Mouse (Mus musculus): ENCODE measurements at regions not wholly inside any gene's neighbourhood (a gene's known extent, or its start where the extent isn't known, plus 50 kb on each side); places are given as distances from the start of the nearest gene placed in this dataset.

- Histone ChIP-seq H3K27me3 (ENCODE audit: control insufficient read depth, insufficient read depth, low read length) (no peaks in the 10 kb centered on the region), H3K27ac (replicated peaks; ENCODE audit: low read depth, low read length) (no peak overlapping the region), H3K4me1 (ENCODE audit: control insufficient read depth, insufficient read depth, low read length) (no peaks in the 10 kb centered on the region), H3K36me3 (ENCODE audit: control insufficient read depth, insufficient read depth, low read length) (no peaks in the 10 kb centered on the region), H3K9ac (replicated peaks; ENCODE audit: low read length) (no peak overlapping the region), H3K9me3 (ENCODE audit: control insufficient read depth, low read length) (no peaks in the 10 kb centered on the region), H3K4me2 (ENCODE audit: low read length) (no peak overlapping the region), H3K4me3 (replicated peaks; ENCODE audit: low read depth, low read length) (no peak overlapping the region)
- no peak for ATAC-seq (ENCODE audit: low FRiP score, low TSS enrichment)
- 96% methylated on average over 2 of the region's 2 CpGs for WGBS
- DNase-seq: no peak
Observed at GRCm38 (mm10) chr4:39292348-39292845, 157.7 kb upstream of the 1700009N14Rik start.

GRCm38 (mm10) chr4:39310131-39310530 is 140.0 kb upstream of the 1700009N14Rik start:
- H3K4me3 ChIP-seq (replicated peaks; ENCODE audit: low read depth, low read length): no peak overlapping the region
- WGBS: 50% methylated on average over 2 of the region's 2 CpGs
- ATAC-seq (ENCODE audit: low FRiP score, low TSS enrichment) (no peak), DNase-seq (peak; percentile 9)
- H3K27me3 ChIP-seq (ENCODE audit: control insufficient read depth, insufficient read depth, low read length): no peaks in the 10 kb centered on the region
- no peak overlapping the region for H3K4me2 ChIP-seq (ENCODE audit: low read length)
- H3K9ac ChIP-seq (replicated peaks; ENCODE audit: low read length): no peak overlapping the region
- H3K4me1 ChIP-seq (ENCODE audit: control insufficient read depth, insufficient read depth, low read length): no peaks in the 10 kb centered on the region
- H3K36me3 ChIP-seq (ENCODE audit: control insufficient read depth, insufficient read depth, low read length): no peaks in the 10 kb centered on the region
- H3K27ac ChIP-seq (replicated peaks; ENCODE audit: low read depth, low read length): no peak overlapping the region
- no peaks in the 10 kb centered on the region for H3K9me3 ChIP-seq (ENCODE audit: control insufficient read depth, low read length)

GRCm38 (mm10) chr4:39344401-39345138 is 105.5 kb upstream of the 1700009N14Rik start:
- no peaks in the 10 kb centered on the region for H3K27me3 ChIP-seq (ENCODE audit: control insufficient read depth, insufficient read depth, low read length)
- DNase-seq (peak; percentile 70), ATAC-seq (ENCODE audit: low FRiP score, low TSS enrichment) (peak; percentile 87)
- WGBS: 20% methylated on average over 6 of the region's 6 CpGs
- peak overlapping the region; percentile 66 for H3K27ac ChIP-seq (replicated peaks; ENCODE audit: low read depth, low read length)
- H3K36me3 ChIP-seq (ENCODE audit: control insufficient read depth, insufficient read depth, low read length): no peaks in the 10 kb centered on the region
- H3K4me1 ChIP-seq (ENCODE audit: control insufficient read depth, insufficient read depth, low read length): peaks cover 6% of the 10 kb centered on the region; the same call in 1 of the 2 replicates
- no peaks in the 10 kb centered on the region for H3K9me3 ChIP-seq (ENCODE audit: control insufficient read depth, low read length)
- no peak overlapping the region for H3K9ac ChIP-seq (replicated peaks; ENCODE audit: low read length)
- no peak overlapping the region for H3K4me3 ChIP-seq (replicated peaks; ENCODE audit: low read depth, low read length)
- H3K4me2 ChIP-seq (ENCODE audit: low read length): peak overlapping the region; percentile 28

DNA sequence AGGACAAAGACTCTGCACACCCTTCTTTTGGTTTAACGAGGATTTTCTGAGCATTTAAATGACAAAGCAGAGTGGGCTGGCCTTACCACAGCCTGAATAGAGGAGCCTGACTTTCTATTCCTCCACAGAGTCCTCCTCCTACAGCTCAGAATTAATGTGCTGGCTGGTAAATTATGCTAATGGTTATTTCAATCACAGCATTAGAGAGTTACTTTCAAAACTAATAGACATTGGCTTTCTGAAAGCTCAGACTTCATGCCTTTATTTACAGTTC is 105.0 kb upstream of the 1700009N14Rik start:
- H3K9me3 ChIP-seq (ENCODE audit: control insufficient read depth, low read length): no peaks in the 10 kb centered on the region
- ATAC-seq (ENCODE audit: low FRiP score, low TSS enrichment): peak; percentile 83
- H3K27ac ChIP-seq (replicated peaks; ENCODE audit: low read depth, low read length): peak overlapping the region; percentile 66
- no peak for DNase-seq
- H3K27me3 ChIP-seq (ENCODE audit: control insufficient read depth, insufficient read depth, low read length): no peaks in the 10 kb centered on the region
- no peak overlapping the region for H3K4me3 ChIP-seq (replicated peaks; ENCODE audit: low read depth, low read length)
- no peaks in the 10 kb centered on the region for H3K36me3 ChIP-seq (ENCODE audit: control insufficient read depth, insufficient read depth, low read length)
- H3K4me2 ChIP-seq (ENCODE audit: low read length): peak overlapping the region; percentile 28
- H3K9ac ChIP-seq (replicated peaks; ENCODE audit: low read length): no peak overlapping the region
- WGBS: 6% methylated on average over 1 of the region's 1 CpGs
- H3K4me1 ChIP-seq (ENCODE audit: control insufficient read depth, insufficient read depth, low read length): peaks cover 6% of the 10 kb centered on the region; the same call in 1 of the 2 replicates

DNA sequence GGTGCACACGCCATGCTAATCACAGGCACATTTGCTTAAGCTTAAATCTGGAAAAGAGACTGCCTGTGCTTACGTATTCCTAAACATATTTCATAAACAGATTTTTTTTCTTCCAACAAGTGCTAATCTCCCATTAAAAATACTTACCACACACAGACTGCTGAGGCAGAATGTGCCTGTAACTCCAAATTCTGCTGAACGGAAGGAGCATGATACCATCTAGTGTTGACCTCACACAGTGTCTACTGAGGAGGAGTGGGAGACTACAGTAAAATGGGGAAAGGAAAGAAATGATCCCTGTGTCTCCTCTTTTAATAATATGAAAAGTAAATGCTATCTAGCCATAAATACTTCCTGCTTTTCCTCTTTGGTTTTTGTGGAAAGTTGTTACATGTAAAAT is 81.9 kb upstream of the 1700009N14Rik start:
- Histone ChIP-seq H3K36me3 (ENCODE audit: control insufficient read depth, insufficient read depth, low read length) (no peaks in the 10 kb centered on the region), H3K27ac (replicated peaks; ENCODE audit: low read depth, low read length) (no peak overlapping the region), H3K27me3 (ENCODE audit: control insufficient read depth, insufficient read depth, low read length) (no peaks in the 10 kb centered on the region), H3K4me2 (ENCODE audit: low read length) (no peak overlapping the region), H3K9me3 (ENCODE audit: control insufficient read depth, low read length) (no peaks in the 10 kb centered on the region), H3K9ac (replicated peaks; ENCODE audit: low read length) (no peak overlapping the region), H3K4me3 (replicated peaks; ENCODE audit: low read depth, low read length) (no peak overlapping the region), H3K4me1 (ENCODE audit: control insufficient read depth, insufficient read depth, low read length) (no peaks in the 10 kb centered on the region)
- DNase-seq: peak; percentile 34
- ATAC-seq (ENCODE audit: low FRiP score, low TSS enrichment): no peak
- 92% methylated on average over 3 of the region's 3 CpGs for WGBS

- H3K9ac ChIP-seq (replicated peaks; ENCODE audit: low read length): no peak overlapping the region
- H3K36me3 ChIP-seq (ENCODE audit: control insufficient read depth, insufficient read depth, low read length): no peaks in the 10 kb centered on the region
- 49% methylated on average over 2 of the region's 2 CpGs for WGBS
- H3K4me2 ChIP-seq (ENCODE audit: low read length): no peak overlapping the region
- ATAC-seq (ENCODE audit: low FRiP score, low TSS enrichment) (no peak), DNase-seq (no peak)
- H3K4me1 ChIP-seq (ENCODE audit: control insufficient read depth, insufficient read depth, low read length): no peaks in the 10 kb centered on the region
- no peaks in the 10 kb centered on the region for H3K9me3 ChIP-seq (ENCODE audit: control insufficient read depth, low read length)
- no peak overlapping the region for H3K4me3 ChIP-seq (replicated peaks; ENCODE audit: low read depth, low read length)
- no peaks in the 10 kb centered on the region for H3K27me3 ChIP-seq (ENCODE audit: control insufficient read depth, insufficient read depth, low read length)
- H3K27ac ChIP-seq (replicated peaks; ENCODE audit: low read depth, low read length): no peak overlapping the region
Observed at GRCm38 (mm10) chr4:39380771-39381170, 69.3 kb upstream of the 1700009N14Rik start.

DNA sequence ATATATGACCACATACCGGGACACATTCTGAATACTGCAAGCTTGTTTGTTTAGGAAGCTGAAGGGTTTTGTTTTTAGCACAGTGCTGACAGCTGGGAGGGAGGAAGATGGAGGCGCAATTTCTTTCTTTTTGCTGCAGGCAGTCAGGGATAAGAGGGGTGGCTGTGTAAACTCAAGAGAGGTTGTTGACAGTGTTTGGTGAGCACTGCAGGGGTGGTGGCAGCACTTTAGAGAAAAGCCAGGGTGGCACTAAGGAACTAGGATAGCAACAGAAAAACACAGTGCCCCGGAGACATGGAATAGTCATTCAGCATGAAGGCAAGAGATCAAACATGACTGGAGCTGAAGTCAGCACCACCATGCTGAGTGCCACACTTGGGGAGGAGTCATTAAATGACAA is 51.9 kb upstream of the 1700009N14Rik start:
- Histone ChIP-seq H3K4me1 (ENCODE audit: control insufficient read depth, insufficient read depth, low read length) (no peaks in the 10 kb centered on the region), H3K36me3 (ENCODE audit: control insufficient read depth, insufficient read depth, low read length) (no peaks in the 10 kb centered on the region), H3K27me3 (ENCODE audit: control insufficient read depth, insufficient read depth, low read length) (no peaks in the 10 kb centered on the region), H3K9ac (replicated peaks; ENCODE audit: low read length) (no peak overlapping the region), H3K4me2 (ENCODE audit: low read length) (no peak overlapping the region), H3K4me3 (replicated peaks; ENCODE audit: low read depth, low read length) (no peak overlapping the region), H3K27ac (replicated peaks; ENCODE audit: low read depth, low read length) (no peak overlapping the region), H3K9me3 (ENCODE audit: control insufficient read depth, low read length) (0 out of 2 replicates have a peak, but pooled peaks cover 3% of the 10 kb centered on the region)
- peak; percentile 6 for DNase-seq
- ATAC-seq (ENCODE audit: low FRiP score, low TSS enrichment): no peak
- WGBS: 57% methylated on average over 3 of the region's 3 CpGs
